Mouse (Mus musculus) spleen, adult 18-20 months (tissue): ENCODE data around the gene Ifnar2.

ENCODE experiments used
- DNase-seq, 2 experiments: peaks; one replicate each; pipeline ENCODE4 v3.0.0; 2022; ENCODE audit warnings: mixed read lengths in 2 of 2

Gene Ifnar2

GRCm38 (mm10) chr16:91359531-91359930 lies 13.1 kb upstream of the Ifnar2 start:
- DNase-seq: no peak

- no peak for DNase-seq
Observed at GRCm38 (mm10) chr16:91360162-91360561, 12.4 kb upstream of the Ifnar2 start.

- DNase-seq: no peak
Observed at GRCm38 (mm10) chr16:91362006-91362405, 10.6 kb upstream of the Ifnar2 start.

- no peak for DNase-seq
Observed at GRCm38 (mm10) chr16:91362616-91363272, 9.8 kb upstream of the Ifnar2 start.

GRCm38 (mm10) chr16:91363483-91363882 lies 9.1 kb upstream of the Ifnar2 start:
- DNase-seq: no peak

GRCm38 (mm10) chr16:91366567-91366966 lies 6.0 kb upstream of the Ifnar2 start:
- peak in 1 of 2 experiments; percentile 30 for DNase-seq

GRCm38 (mm10) chr16:91367066-91367465 lies 5.5 kb upstream of the Ifnar2 start:
- DNase-seq: no peak

GRCm38 (mm10) chr16:91373473-91374252 lies 1.1 kb downstream of the Ifnar2 start:
- DNase-seq: no peak

GRCm38 (mm10) chr16:91374253-91374634 lies 1.7 kb downstream of the Ifnar2 start:
- DNase-seq: no peak

GRCm38 (mm10) chr16:91376701-91377100 lies 4.1 kb downstream of the Ifnar2 start:
- DNase-seq: no peak

- DNase-seq: no peak
Observed at GRCm38 (mm10) chr16:91378431-91378986, 5.9 kb downstream of the Ifnar2 start.

GRCm38 (mm10) chr16:91378991-91379390 lies 6.4 kb downstream of the Ifnar2 start:
- no peak for DNase-seq

GRCm38 (mm10) chr16:91379412-91379811 lies 6.8 kb downstream of the Ifnar2 start:
- no peak for DNase-seq

- no peak for DNase-seq
Observed at GRCm38 (mm10) chr16:91380151-91380550, 7.6 kb downstream of the Ifnar2 start.

- no peak for DNase-seq
Observed at GRCm38 (mm10) chr16:91381606-91382005, 9.0 kb downstream of the Ifnar2 start.

- DNase-seq: no peak
Observed at GRCm38 (mm10) chr16:91382261-91382790, 9.7 kb downstream of the Ifnar2 start.

GRCm38 (mm10) chr16:91384221-91384620 lies 11.6 kb downstream of the Ifnar2 start:
- DNase-seq: no peak

- no peak for DNase-seq
Observed at GRCm38 (mm10) chr16:91385621-91386020, 13.0 kb downstream of the Ifnar2 start.

- no peak for DNase-seq
Observed at GRCm38 (mm10) chr16:91386419-91387120, 14.0 kb downstream of the Ifnar2 start.

- DNase-seq: no peak
Observed at GRCm38 (mm10) chr16:91387121-91387486, 14.5 kb downstream of the Ifnar2 start.

- no peak for DNase-seq
Observed at GRCm38 (mm10) chr16:91390100-91390499, 17.5 kb downstream of the Ifnar2 start.

GRCm38 (mm10) chr16:91391421-91391820 lies 18.8 kb downstream of the Ifnar2 start, which contains the start of gene Gm21970:
Gene Gm21970, plus strand, starts transcription at chr16:91391721.
- DNase-seq: no peak

- DNase-seq: no peak
Observed at GRCm38 (mm10) chr16:91394826-91395410, 22.3 kb downstream of the Ifnar2 start.
